Mouse (Mus musculus) effector memory CD4-positive, alpha-beta T cell, adult 5 months (primary cell): ENCODE results near the gene Gm12887. TPM values are rescaled to one million over a fixed set of nuclear protein-coding genes. Genes with fewer than 3 reads are reported as not detected.

Experiments
- polyA plus RNA-seq: library from polyadenylated mRNA; unstranded; fragments of 100-300 nt; shearing (Covaris generic); gene quantifications from one replicate; pipeline ENCODE4 v1.2.1, GENCODE M21; 2017

Gene Gm12887
- polyA plus RNA-seq, result not detected

DNA sequence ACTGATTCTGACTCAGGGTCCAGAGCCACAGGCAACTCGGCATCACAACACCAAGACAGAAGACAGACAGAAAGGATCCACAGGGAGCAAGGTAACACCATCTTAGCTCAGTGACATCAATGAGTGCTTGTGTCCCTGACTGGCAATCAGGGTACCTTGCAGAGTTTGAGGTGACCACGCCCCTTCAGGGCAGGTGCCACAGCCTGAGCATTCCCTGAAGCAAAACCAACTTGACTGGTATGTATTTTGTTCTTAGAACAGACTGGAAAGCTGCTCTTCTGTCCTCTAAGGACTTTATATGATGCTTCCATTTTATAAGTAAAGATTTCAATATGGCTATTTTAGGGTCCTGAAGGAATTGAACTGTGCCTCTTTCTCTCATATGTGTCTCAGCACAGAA lies at the start of gene Gm12887:
Gene Gm12887 (minus strand): TSS at position 101 of the 400 bp plus-strand sequence.

Other genes starting within 250 kb of the Gm12887 start
- gene Gm12886, start 199.0 kb downstream of the Gm12887 start, polyA plus RNA-seq, result not detected